Mouse (Mus musculus) stomach, embryonic 15.5 days (tissue): ENCODE measurements around the gene Cox14. TPM values are rescaled to one million over a fixed set of nuclear protein-coding genes. Genes with fewer than 3 reads are reported as not detected.
"Not testable (repeated sequence)": the region's sequence is repeated elsewhere in the genome, so short reads cannot be mapped to it uniquely, and the experiment has no call there.

Experiments used
- ATAC-seq: fragments of 200-750 bp; cut with Nextera tagmentation; 2 replicates; pipeline ENCODE4 v1.8.0; 2017; ENCODE audit warnings: low read depth, moderate number of reproducible peaks, moderate TSS enrichment; ENCODE audit not compliant: insufficient read depth, low FRiP score
- H3K27ac ChIP-seq: fragments of 300-500 bp; sonication (generic); 2 replicates; pipeline ENCODE4 v1.5.1; 2015; ENCODE audit warnings: mild to moderate bottlenecking, inconsistent platforms
- H3K27me3 ChIP-seq: fragments of 300-500 bp; sonication (generic); replicated peaks from 2 replicates; pipeline ENCODE4 v1.6.1; 2015; ENCODE audit warnings: inconsistent platforms
- H3K36me3 ChIP-seq: fragments of 300-500 bp; sonication (generic); 2 replicates; pipeline ENCODE4 v1.6.1; 2015; ENCODE audit warnings: inconsistent platforms
- H3K4me1 ChIP-seq: fragments of 300-500 bp; sonication (generic); 2 replicates; pipeline ENCODE4 v1.6.1; 2015; ENCODE audit warnings: inconsistent platforms
- H3K4me2 ChIP-seq: fragments of 300-500 bp; sonication (generic); 2 replicates; pipeline ENCODE4 v1.6.1; 2015; ENCODE audit warnings: mild to moderate bottlenecking, inconsistent platforms
- H3K4me3 ChIP-seq: fragments of 300-500 bp; sonication (generic); replicated peaks from 2 replicates; pipeline ENCODE4 v1.5.1; 2015; ENCODE audit warnings: inconsistent platforms
- H3K9ac ChIP-seq: fragments of 300-500 bp; sonication (generic); 2 replicates; pipeline ENCODE4 v1.6.1; 2015; ENCODE audit warnings: inconsistent platforms
- H3K9me3 ChIP-seq: fragments of 300-500 bp; sonication (generic); 2 replicates; pipeline ENCODE4 v1.6.1; 2016; ENCODE audit warnings: inconsistent platforms
- WGBS: fragments of 180-500 bp; shearing (Covaris S2); methylation state at CpG from one replicate; pipeline ENCODE4 v1.1.7; 2015; 5-methylcytosine and 5-hydroxymethylcytosine counted together
- polyA plus RNA-seq: library from polyadenylated mRNA; unstranded; fragments of >200 nt; fragmentation: Nextera tagmentation; extraction: Ambion mirVana; gene quantifications from 2 replicates; pipeline ENCODE4 v1.2.1, GENCODE M21; 2015

Gene Cox14
- polyA plus RNA-seq, 1 experiment from 2014 or later, result 220 TPM

DNA sequence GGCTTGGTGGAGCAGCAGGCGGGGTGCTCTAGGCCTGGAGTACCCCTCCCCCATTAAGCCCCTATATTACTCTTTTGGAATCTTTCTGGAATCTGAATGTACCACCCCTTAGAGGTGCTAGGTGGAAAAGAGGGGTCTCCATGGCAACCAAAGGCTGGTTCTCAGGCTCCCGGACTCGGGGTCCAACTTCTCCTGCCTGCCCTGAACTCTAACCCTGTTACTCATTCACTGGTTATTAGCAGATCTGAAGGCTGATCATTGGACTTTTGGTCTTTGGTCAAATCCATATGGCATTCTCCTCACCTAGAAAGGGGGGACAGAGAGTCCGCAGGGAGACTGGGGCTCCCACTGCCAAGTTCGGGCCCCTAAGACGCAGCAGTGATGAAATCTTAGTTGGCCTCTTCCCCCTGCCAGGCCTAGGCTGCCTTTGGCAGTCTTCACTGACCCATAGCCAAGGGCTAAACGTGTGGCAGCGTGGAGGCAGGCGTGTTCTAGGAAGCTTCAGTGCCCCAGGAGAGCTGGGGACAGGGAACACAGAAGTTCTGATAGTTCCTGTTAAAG lies 6.9 kb upstream of the Cox14 start:
- peaks cover 15% of the 10 kb centered on the region for H3K4me1 ChIP-seq
- H3K27ac ChIP-seq, result no peak overlapping the region
- WGBS, result 85% methylated on average over 9 of the region's 9 CpGs
- H3K36me3 ChIP-seq, result peaks cover 8% of the 10 kb centered on the region
- no peak overlapping the region for H3K4me2 ChIP-seq
- H3K9me3 ChIP-seq, result no peaks in the 10 kb centered on the region
- H3K27me3 ChIP-seq, result no peaks in the 10 kb centered on the region
- H3K9ac ChIP-seq, result no peak overlapping the region
- H3K4me3 ChIP-seq, result no peak overlapping the region
- no peak for ATAC-seq

DNA sequence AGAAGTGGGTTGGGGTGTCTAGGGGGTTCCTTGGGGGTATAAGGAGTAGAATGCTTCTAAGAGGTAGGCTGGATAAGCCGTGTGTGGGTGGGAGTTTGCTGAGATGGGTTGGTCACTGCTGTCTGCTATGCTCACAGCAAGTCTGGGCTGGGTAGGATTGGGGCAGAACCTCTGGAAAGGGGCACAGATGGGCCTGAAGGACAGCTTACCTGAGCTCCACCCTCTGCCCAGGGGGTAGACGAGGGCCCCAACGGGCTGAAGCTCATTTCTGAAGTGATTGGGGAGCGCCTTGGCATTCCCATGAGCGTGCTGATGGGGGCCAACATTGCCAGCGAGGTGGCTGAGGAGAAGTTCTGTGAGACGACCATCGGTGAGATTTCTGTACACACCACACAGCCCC lies 5.6 kb upstream of the Cox14 start:
- Histone ChIP-seq H3K27ac (no peak overlapping the region), H3K27me3 (no peaks in the 10 kb centered on the region), H3K4me3 (no peak overlapping the region), H3K4me2 (no peak overlapping the region), H3K36me3 (no peaks in the 10 kb centered on the region), H3K9ac (no peak overlapping the region), H3K9me3 (no peaks in the 10 kb centered on the region), H3K4me1 (peaks cover 28% of the 10 kb centered on the region)
- WGBS, result 76% methylated on average over 8 of the region's 8 CpGs
- ATAC-seq, result no peak

DNA sequence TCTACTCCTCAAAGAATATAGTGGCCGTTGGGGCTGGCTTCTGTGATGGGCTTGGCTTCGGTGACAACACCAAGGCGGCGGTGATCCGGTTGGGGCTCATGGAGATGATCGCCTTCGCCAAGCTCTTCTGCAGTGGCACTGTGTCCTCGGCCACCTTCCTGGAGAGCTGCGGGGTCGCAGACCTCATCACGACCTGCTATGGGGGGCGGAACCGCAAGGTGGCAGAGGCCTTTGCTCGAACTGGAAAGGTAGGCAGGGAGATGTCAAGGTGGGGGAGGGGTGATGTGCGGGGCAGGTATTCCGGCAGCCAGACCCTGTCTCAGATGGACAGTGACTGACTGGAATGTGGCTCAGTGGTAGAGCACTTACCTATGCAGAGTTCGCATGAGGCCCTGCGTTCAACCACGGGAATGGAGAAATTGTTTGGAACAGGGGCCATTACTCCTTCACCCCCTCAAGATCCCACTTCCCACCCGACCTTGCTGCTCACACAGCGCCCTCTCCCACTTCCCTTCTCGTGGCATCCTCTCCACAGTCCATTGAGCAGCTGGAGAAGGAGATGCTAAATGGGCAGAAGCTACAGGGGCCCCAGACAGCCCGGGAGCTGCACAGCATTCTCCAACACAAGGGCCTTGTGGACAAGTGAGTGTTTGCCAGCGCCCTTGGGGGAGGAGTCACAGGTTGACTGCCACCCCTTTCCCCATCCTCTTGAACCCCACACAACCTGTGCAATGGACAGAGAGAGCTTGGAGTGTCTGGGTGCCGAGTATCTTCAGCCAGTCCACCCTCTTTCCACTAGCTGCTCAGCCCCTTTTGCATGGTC lies 3.3 kb upstream of the Cox14 start:
- no peaks in the 10 kb centered on the region for H3K36me3 ChIP-seq
- no peaks in the 10 kb centered on the region for H3K9me3 ChIP-seq
- no peak overlapping the region for H3K27ac ChIP-seq
- no peaks in the 10 kb centered on the region for H3K27me3 ChIP-seq
- WGBS, result 77% methylated on average over 25 of the region's 25 CpGs
- no peak overlapping the region for H3K4me3 ChIP-seq
- peaks cover 28% of the 10 kb centered on the region for H3K4me1 ChIP-seq
- H3K4me2 ChIP-seq, result no peak overlapping the region
- H3K9ac ChIP-seq, result no peak overlapping the region
- no peak for ATAC-seq

DNA sequence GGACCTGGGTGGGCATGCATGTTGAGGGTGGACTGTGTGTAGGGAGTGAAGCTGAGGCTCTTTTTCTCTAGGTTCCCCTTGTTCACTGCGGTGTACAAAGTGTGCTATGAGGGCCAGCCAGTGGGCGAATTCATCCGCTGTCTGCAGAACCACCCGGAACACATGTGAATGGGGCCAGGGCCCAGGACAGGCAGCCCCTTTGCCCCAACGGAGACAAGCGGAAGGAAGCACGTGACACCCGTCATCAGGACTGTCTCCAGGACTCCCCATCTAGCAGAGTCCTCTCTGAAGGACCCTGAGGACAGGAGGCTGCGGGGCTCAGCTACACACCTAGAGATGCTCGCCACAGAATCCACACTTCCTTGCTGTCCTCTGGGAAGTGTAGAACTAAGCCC lies 2.3 kb upstream of the Cox14 start:
- 72% methylated on average over 10 of the region's 10 CpGs for WGBS
- H3K9ac ChIP-seq, result no peak overlapping the region
- H3K4me2 ChIP-seq, result no peak overlapping the region; the same call in 1 of the 2 replicates

DNA sequence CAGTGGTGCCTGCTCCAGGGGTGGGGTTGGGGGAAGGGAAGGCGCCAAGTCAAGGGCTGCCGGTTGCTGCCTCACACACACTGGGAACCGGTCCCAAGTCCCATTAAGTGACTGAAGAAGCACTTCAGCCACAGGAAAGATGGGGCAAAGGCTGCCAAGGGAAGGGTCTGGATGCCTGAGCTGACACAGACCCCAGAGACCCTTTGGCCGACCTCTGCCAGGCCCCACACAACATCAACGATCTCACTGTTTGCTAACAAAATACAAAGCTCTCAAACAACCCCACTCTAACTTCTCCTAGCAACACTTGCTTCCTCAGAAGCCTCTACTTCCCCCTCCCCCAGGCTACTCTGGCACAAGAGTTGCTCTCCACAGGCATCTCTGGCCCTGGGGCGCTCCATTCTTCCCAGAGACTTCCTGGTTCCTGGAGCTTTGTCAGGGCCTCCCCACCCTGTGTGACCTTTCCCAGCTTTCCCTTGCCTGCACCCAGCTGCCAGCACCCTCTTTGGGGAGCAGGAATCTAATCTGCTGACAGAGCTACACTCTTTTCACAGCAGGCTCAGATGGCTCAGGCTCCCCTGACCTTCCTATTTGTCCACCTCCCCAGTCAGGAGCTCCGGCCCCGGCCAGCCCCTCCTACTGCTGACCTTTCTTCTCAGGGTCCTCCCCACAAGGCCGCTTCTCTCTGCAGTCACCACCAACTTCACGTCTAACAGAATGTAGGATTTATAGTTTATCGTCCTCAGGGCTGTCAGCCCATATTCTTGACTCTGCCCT lies 1.7 kb upstream of the Cox14 start:
- 0 out of 2 replicates have a peak, but pooled peaks have one; percentile 11 for ATAC-seq
- peaks cover 12% of the 10 kb centered on the region for H3K36me3 ChIP-seq
- peak overlapping the region; percentile 84 for H3K27ac ChIP-seq
- 27% methylated on average over 11 of the region's 11 CpGs for WGBS
- no peaks in the 10 kb centered on the region for H3K9me3 ChIP-seq
- peaks cover 28% of the 10 kb centered on the region for H3K4me1 ChIP-seq
- H3K27me3 ChIP-seq, result no peaks in the 10 kb centered on the region
- H3K4me3 ChIP-seq, result no peak overlapping the region
- H3K4me2 ChIP-seq, result peak overlapping the region; percentile 73
- no peak overlapping the region for H3K9ac ChIP-seq

More for the DNA sequence above, 2.3 kb upstream of the Cox14 start:
- Histone ChIP-seq H3K4me3 (no peak overlapping the region), H3K9me3 (no peaks in the 10 kb centered on the region), H3K4me1 (peaks cover 28% of the 10 kb centered on the region), H3K27ac (peak overlapping the region; percentile 84), H3K36me3 (peaks cover 6% of the 10 kb centered on the region), H3K27me3 (no peaks in the 10 kb centered on the region)
- no peak for ATAC-seq

DNA sequence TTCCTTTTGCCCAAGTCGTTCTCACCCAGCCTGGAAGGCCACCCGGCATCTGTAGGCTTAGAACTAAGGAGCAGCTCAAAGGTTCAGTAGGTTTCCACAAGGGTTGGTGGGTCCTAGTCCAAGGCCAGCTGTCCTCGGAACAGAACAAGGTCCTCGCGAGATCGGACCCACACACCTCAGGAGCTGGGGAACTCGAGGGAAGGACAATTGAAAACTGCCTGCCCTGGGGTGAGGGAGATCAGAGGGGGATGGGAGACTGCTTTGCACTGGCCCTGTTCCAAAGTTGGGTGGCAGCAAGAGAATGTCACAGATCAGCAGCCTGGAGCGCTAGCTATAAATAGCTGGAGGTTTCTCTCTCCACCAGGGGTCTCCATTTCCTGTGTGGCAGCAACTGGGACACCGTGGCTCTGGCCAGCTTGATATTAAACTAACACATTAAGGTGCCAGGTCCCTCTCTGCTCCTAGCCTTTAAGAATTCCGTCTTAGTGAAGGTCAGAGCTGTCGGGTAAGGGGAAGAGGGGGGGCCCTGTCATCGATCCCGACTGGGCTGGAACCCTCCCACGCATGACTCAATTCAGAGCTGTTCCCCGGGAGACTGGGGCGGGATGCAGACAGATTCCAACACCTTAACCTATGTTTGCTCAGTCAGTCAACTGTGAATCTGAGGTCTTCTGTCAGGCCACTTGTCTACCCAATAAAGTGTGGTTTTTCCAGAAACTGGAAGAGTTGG lies 961 bp upstream of the Cox14 start:
- Histone ChIP-seq H3K36me3 (peaks cover 15% of the 10 kb centered on the region), H3K9me3 (no peaks in the 10 kb centered on the region), H3K27ac (peak overlapping the region; percentile 84), H3K27me3 (no peaks in the 10 kb centered on the region), H3K4me3 (peak overlapping the region; percentile 81), H3K4me1 (peaks cover 28% of the 10 kb centered on the region), H3K4me2 (peak overlapping the region; percentile 73), H3K9ac (0 out of 2 replicates have a peak overlapping the region, but pooled peaks have one; percentile 4)
- 10% methylated on average over 16 of the region's 16 CpGs for WGBS
- ATAC-seq, result peak; percentile 24; the same call in 1 of the 2 replicates

DNA sequence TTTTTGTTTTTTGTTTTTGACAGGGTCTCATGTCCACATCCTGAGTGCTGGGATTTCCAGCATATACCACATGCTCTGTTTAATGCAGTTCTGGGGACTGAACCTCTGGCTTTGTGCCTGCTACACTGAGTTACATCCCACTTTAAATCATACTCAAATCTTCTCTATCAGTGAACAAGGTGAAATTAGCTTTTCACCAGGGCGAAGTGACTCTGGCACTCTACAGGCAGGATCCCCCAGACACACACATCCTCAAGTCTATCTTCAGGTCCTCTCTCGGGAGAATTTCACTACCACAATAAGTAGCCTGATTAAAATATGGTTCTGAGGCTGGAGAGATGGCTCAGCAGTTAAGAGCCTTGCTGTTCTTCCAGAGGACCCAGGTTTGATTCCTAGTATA lies 1.1 kb downstream of the Cox14 start:
- 70% methylated on average over 2 of the region's 2 CpGs for WGBS
- H3K9me3 ChIP-seq, result no peaks in the 10 kb centered on the region

DNA sequence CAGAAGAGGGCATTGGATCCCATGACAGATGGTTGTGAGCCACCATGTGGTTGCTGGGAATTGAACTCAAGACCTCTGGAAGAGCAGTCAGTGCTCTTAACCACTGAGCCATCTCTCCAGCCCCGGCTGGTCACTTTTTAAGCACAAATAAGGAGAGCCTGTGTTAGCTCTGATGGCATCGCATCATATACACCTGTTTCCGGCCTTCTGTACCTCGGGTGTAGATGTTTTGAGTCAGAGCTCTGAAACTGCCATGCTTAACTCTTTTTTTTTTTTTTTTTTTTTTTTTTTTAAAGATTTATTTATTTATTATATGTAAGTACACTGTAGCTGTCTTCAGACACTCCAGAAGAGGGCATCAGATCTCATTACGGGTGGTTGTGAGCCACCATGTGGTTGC lies 1.6 kb downstream of the Cox14 start:
- peaks cover 28% of the 10 kb centered on the region for H3K4me1 ChIP-seq
- 92% methylated on average over 5 of the region's 5 CpGs for WGBS
- peaks cover 19% of the 10 kb centered on the region for H3K36me3 ChIP-seq
- H3K27me3 ChIP-seq, H3K27ac ChIP-seq, ATAC-seq, H3K9me3 ChIP-seq, H3K4me3 ChIP-seq, H3K9ac ChIP-seq, H3K4me2 ChIP-seq: not testable (repeated sequence)

More for the DNA sequence above, 1.1 kb downstream of the Cox14 start:
- H3K27me3 ChIP-seq, result no peaks in the 10 kb centered on the region
- peaks cover 19% of the 10 kb centered on the region for H3K36me3 ChIP-seq
- peak overlapping the region; percentile 76 for H3K4me2 ChIP-seq
- H3K9ac ChIP-seq, result peak overlapping the region; percentile 81
- no peak for ATAC-seq
- H3K27ac ChIP-seq, result no peak overlapping the region
- peak overlapping the region; percentile 81 for H3K4me3 ChIP-seq
- peaks cover 28% of the 10 kb centered on the region for H3K4me1 ChIP-seq

DNA sequence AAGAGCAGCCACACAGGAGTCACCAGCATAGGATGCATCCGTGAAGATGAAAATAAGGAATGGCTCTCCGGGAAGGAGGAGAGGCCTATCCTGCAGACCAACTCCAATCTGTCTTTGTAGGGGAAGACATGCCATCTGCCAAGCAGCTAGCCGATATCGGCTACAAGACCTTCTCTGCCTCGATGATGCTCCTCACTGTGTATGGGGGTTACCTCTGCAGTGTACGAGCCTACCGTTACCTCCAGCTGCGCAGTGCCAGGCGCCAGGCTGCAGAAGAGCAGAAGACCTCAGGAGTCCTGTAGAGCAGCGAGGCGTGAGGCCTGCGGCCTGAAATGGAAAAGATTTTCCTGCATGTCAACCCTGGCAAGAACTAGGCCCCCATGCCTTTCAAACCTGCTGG lies 2.1 kb downstream of the Cox14 start:
- peaks cover 19% of the 10 kb centered on the region for H3K36me3 ChIP-seq
- H3K27ac ChIP-seq, result no peak overlapping the region
- H3K4me3 ChIP-seq, result no peak overlapping the region
- H3K4me1 ChIP-seq, result peaks cover 28% of the 10 kb centered on the region
- no peak for ATAC-seq
- no peaks in the 10 kb centered on the region for H3K9me3 ChIP-seq
- WGBS, result 93% methylated on average over 12 of the region's 12 CpGs
- no peak overlapping the region for H3K9ac ChIP-seq
- H3K27me3 ChIP-seq, result no peaks in the 10 kb centered on the region
- H3K4me2 ChIP-seq, result no peak overlapping the region

DNA sequence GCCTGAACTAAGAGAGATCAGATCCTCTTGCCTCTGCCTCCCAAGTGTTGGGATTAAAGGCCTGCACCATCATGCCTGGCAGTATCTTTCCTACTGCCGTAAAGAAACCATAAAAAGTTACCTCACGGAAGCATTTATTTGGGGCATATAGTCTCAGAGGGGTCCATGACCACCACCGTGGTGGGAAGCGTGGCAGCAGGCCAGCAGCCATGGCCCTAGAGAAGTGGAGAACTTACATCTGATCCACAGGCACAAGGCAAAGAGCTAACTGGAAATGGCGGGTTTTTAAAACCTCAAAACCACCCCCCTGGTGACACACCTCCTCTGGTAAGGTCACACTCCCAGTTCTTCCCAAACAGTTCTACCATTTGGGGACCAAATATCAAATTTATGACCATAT lies 2.8 kb downstream of the Cox14 start:
- Histone ChIP-seq H3K9me3 (no peaks in the 10 kb centered on the region), H3K4me3 (no peak overlapping the region), H3K36me3 (peaks cover 19% of the 10 kb centered on the region), H3K27me3 (no peaks in the 10 kb centered on the region), H3K4me1 (peaks cover 24% of the 10 kb centered on the region), H3K9ac (no peak overlapping the region), H3K27ac (no peak overlapping the region), H3K4me2 (no peak overlapping the region)
- WGBS, result 98% methylated on average over 5 of the region's 5 CpGs
- no peak for ATAC-seq

DNA sequence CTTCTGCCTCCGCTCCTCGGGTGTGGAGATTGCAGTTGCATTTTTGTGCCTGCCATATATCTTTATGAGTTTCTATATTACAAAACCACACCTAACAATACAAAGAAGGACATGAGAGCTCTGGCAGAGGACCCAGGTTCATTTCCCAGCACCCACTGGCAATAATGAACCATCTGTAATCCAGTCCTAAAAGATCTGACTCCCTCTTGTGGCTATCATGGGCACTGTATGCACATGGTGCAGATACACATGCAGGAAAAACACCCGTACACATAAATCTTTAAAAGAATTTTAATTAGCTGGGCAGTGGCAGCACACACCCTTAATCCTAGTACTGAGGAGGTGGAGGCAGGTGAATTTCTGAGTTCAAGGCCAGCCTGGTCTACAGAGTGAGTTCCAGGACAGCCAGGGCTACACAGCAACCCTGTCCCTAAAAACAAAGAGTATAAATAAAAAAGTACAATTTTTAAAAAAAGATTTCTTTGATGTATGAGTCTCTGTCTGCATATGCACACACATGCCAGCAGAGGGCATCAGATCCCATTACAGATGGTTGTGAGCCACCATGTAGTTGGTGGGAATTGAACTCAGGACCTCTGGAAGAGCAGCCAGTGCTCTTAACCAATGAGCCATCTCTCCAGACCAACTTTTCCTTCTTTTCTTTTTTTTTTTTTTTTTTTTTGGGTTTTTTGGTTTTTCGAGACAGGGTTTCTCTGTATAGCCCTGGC lies 3.8 kb downstream of the Cox14 start:
- Histone ChIP-seq H3K4me2 (no peak overlapping the region), H3K4me3 (no peak overlapping the region), H3K27me3 (no peaks in the 10 kb centered on the region), H3K9ac (no peak overlapping the region), H3K36me3 (peaks cover 19% of the 10 kb centered on the region), H3K9me3 (no peaks in the 10 kb centered on the region), H3K27ac (no peak overlapping the region), H3K4me1 (peaks cover 14% of the 10 kb centered on the region)
- ATAC-seq, result no peak
- 93% methylated on average over 4 of the region's 4 CpGs for WGBS
